Mouse (Mus musculus) brain, adult 10 weeks (tissue): ENCODE results near the gene Zfpm1. TPM values are rescaled to one million over a fixed set of nuclear protein-coding genes. Genes with fewer than 3 reads are reported as not detected.

Source experiments
- polyA plus RNA-seq: library from polyadenylated mRNA; stranded (reverse); fragments of 350-450 nt; fragmentation: Illumina TruSeq; extraction: RNeasy Lipid Tissue Mini Kit (QIAGEN cat#74804); gene quantifications from one replicate; pipeline ENCODE4 v1.2.3, GENCODE M21; 2015; ENCODE audit warnings: low read depth, low replicate concordance

The Zfpm1 gene
- polyA plus RNA-seq: 20.3 TPM

DNA sequence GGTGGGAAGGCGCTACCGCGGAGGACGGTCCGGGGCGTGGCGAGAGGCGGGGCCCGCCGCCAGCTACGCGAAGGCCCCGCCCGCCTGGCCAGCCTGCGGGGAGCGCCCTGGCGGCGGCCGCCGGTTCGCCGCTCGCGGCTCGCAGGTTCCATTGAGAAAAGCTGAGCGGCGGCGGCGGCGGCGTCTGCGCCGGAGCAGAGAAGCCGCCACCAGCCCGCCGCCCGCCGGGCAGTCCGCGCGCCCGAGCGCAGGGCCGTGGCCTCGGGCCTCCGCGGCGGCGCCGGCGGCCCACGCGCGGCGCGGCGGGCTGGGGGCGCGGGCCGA lies at the start of gene Zfpm1:
Gene Zfpm1 (plus strand): TSS at position 107 of the 324 bp plus-strand sequence.

DNA sequence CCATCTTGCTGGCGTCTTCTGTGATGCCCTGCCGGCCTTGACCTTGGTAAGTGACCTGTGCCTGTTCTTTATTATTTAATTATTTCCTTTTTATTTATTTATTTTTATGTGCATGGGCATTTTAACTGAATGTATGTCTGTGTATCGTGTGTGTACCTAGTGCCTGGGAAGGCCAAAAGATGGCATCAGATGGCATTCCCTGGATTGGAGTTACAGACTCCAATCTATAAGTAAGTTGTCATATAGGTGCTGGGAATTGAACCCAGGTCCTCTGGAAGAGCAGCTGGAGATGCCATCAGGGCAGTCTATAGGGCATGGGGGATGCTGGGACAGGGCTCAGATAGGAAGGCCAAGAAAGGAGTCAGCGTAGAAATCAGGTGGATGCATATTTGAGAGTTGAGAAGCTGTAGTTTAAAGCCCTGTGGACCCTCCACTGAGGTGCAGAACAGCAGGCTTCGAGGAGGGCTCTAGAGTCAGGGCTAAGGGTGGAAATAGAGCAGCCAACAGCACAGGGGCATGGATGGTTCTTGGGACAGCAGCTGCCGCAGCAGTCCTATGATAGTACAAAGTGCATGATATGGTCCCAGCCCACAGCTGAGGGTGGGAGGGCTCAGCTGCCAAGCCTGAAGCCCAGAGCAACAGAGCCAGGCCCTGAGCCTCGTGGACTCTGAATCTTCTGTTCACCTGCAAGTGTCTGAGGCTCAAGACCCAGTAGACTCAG lies 78.9 kb downstream of the Zfpm1 start, which contains the start of gene Trhr2:
Gene Trhr2 (minus strand): TSS at position 51 of the 721 bp plus-strand sequence.

DNA sequence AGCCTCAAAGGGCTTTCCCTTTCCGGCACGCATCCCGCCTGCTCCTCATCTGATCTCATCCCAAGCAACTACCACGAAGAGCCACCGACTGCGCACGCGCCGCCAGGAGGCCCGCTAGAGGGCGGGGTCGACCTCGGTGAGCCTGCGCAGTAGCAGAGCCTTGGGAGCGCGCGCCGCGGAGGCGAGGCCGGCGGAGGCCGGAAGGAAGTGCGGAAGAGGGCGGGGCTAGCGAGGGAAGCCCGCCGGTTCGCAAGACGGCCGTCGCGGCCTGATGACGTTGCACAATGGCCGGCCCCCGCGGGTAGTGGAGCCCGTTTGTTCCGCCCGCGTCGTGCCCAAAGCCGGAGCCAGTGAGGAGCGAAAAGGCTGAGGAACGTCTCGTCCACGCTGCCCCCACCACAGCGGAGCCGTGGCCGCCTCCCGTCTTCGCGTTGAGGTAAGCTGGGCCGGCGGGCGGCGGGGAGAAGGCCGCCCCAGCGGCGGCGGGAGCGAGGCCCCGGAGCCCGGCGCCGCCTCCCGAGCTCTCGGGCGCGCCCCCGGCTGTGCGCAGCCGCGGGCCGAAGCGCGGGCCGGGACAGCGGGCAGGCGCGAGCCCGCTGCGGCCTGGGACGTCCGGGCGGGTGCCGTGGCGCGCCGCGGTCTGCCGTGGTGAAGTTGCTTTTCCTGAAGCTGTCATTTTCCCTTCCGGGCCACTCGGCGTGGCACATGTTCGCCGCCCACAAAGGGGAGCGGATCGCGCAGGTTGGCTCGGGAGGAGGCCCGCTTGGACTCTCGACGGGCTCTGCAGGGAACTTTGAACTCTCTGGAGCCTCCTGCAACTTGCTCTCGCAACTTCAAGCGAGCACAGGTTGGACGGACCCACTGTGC lies 94.7 kb downstream of the Zfpm1 start, which contains the start of gene Zc3h18:
Gene Zc3h18 (plus strand): TSS at position 245 of the 867 bp plus-strand sequence.

Other genes starting within 250 kb of the Zfpm1 start
- gene Trhr2, start 78.6 kb downstream of the Zfpm1 start, polyA plus RNA-seq: 3.8 TPM
- 24.7 TPM for gene Zc3h18, start 94.5 kb downstream of the Zfpm1 start, polyA plus RNA-seq
- not detected for gene Il17c, start 139.9 kb downstream of the Zfpm1 start, polyA plus RNA-seq
- gene Cyba, start 150.8 kb downstream of the Zfpm1 start, polyA plus RNA-seq: 20.5 TPM
- 21.9 TPM for gene Mvd, start 161.3 kb downstream of the Zfpm1 start, polyA plus RNA-seq
- 0.55 TPM for gene Snai3, start 178.6 kb downstream of the Zfpm1 start, polyA plus RNA-seq
- 38.2 TPM for gene Rnf166, start 193.9 kb downstream of the Zfpm1 start, polyA plus RNA-seq
- gene Ctu2, start 194.0 kb downstream of the Zfpm1 start, polyA plus RNA-seq: 24.8 TPM